Mouse (Mus musculus): ENCODE measurements around the gene Kazn. TPM values are rescaled to one million over a fixed set of nuclear protein-coding genes. Genes with fewer than 3 reads are reported as not detected.
A peak's percentile ranks its signal among the peaks of the same experiment; 100 is the strongest.

Kazn gene
- polyA plus RNA-seq, 1 experiment from 2014 or later, result 14.1 TPM

GRCm38 (mm10) chr4:142052391-142053132 lies 186.6 kb downstream of the Kazn start:
- no peaks in the 10 kb centered on the region for H3K36me3 ChIP-seq (ENCODE audit: insufficient read depth)
- H3K27ac ChIP-seq (ENCODE audit: low read depth), result no peak overlapping the region
- H3K9ac ChIP-seq, result no peak overlapping the region
- 42% methylated on average over 22 of the region's 22 CpGs for WGBS
- ATAC-seq (ENCODE audit: insufficient read depth) (no peak), DNase-seq (peak; percentile 35)
- no peaks in the 10 kb centered on the region for H3K9me3 ChIP-seq (ENCODE audit: low read depth, low read length)
- TF ChIP-seq CTCF (IDR thresholded peaks at IDR 0.05; ENCODE audit: low read depth), result no peak
- H3K27me3 ChIP-seq (ENCODE audit: insufficient read depth, low read length), result no peaks in the 10 kb centered on the region
- H3K4me3 ChIP-seq (ENCODE audit: low read depth, low read length), result no peak overlapping the region
- H3K4me1 ChIP-seq (ENCODE audit: insufficient read depth), result no peaks in the 10 kb centered on the region
- H3K4me2 ChIP-seq, result peak overlapping the region; percentile 13; the same call in 1 of the 2 replicates

Other genes starting within 250 kb of the Kazn start
- gene Fhad1, start 224.3 kb downstream of the Kazn start, polyA plus RNA-seq (2014; fragmentation: Nextera tagmentation; extraction: Ambion mirVana), result 0.68 and 1.4 TPM in 2 replicates
- gene Tmem51, start 155.1 kb downstream of the Kazn start, polyA plus RNA-seq (2014; fragmentation: Nextera tagmentation; extraction: Ambion mirVana), result 17.1 and 20.7 TPM in 2 replicates